Mouse (Mus musculus): ENCODE results near the gene Tcf25. TPM values are rescaled to one million over a fixed set of nuclear protein-coding genes. Genes with fewer than 3 reads are reported as not detected.

Gene Tcf25
- polyA plus RNA-seq, 1 experiment from 2014 or later, result 54.9 TPM

- WGBS (ENCODE audit: insufficient replicate concordance), result 87% methylated on average over 9 of the region's 9 CpGs
- TF ChIP-seq EP300 (IDR thresholded peaks at IDR 0.05; ENCODE audit: low read depth), result no peak
- TF ChIP-seq CTCF (IDR thresholded peaks at IDR 0.05; ENCODE audit: low read depth), result no peak
- H3K4me1 ChIP-seq (ENCODE audit: insufficient read depth), result peaks cover 2% of the 10 kb centered on the region; the same call in 1 of the 2 replicates
- H3K4me3 ChIP-seq (ENCODE audit: low read depth, low read length), result no peak overlapping the region
- no peak overlapping the region for H3K4me2 ChIP-seq (ENCODE audit: low read depth, low read length)
- no peaks in the 10 kb centered on the region for H3K9me3 ChIP-seq (ENCODE audit: low read length)
- H3K27me3 ChIP-seq (ENCODE audit: insufficient read depth, low read length), result peaks cover 5% of the 10 kb centered on the region; the same call in 1 of the 2 replicates
- DNase-seq (no peak), ATAC-seq (no peak)
- no peak overlapping the region for H3K27ac ChIP-seq (ENCODE audit: low read depth)
- peaks cover 53% of the 10 kb centered on the region for H3K36me3 ChIP-seq (replicated peaks; ENCODE audit: insufficient read depth, low read length)
- no peak overlapping the region for H3K9ac ChIP-seq (replicated peaks)
Measured at GRCm38 (mm10) chr8:123401936-123402335, 28.4 kb downstream of the Tcf25 start.

DNA sequence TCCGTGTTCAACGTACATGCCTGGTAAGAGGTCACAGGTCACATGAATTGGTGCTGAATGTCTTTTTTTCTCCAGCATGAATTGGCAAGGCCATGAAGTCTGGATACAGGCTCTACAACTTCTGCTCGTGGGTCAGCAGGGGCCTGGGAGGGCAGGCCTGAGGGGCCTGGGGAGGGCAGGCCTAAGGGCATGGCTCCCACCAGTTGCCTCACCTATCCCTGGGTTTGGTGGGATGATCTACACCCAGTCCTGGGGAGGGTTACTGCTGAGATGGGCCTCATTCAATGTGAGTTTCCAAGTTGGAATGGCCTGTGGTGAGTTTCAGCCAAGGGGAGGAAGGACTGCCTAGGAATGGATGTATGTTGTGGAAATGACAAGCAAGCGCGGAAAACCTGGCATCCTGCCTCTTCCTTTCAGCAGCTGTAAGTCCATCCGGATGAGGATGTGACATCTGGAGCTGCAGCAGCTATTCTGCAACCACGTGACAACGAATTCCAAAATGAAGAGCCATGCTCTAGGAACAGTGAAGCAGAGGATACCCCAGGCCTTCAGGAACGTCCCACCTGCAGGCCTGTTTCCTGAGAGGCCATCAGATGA is 29.3 kb downstream of the Tcf25 start:
- H3K9ac ChIP-seq (replicated peaks), result no peak overlapping the region

GRCm38 (mm10) chr8:123404521-123404920 is 31.0 kb downstream of the Tcf25 start:
- ATAC-seq, result no peak
- peaks cover 13% of the 10 kb centered on the region; the same call in 1 of the 2 replicates for H3K27me3 ChIP-seq (ENCODE audit: insufficient read depth, low read length)
- no peak overlapping the region for H3K27ac ChIP-seq (ENCODE audit: low read depth)
- WGBS (ENCODE audit: insufficient replicate concordance), result 59% methylated on average over 8 of the region's 8 CpGs
- H3K4me3 ChIP-seq (ENCODE audit: low read depth, low read length), result no peak overlapping the region
- H3K9me3 ChIP-seq (ENCODE audit: low read length), result no peaks in the 10 kb centered on the region
- no peak for DNase-seq
- peaks cover 16% of the 10 kb centered on the region for H3K4me1 ChIP-seq (ENCODE audit: insufficient read depth)
- no peak overlapping the region for H3K9ac ChIP-seq (replicated peaks)
- TF ChIP-seq CTCF (IDR thresholded peaks at IDR 0.05; ENCODE audit: low read depth), result no peak
- no peak for TF ChIP-seq EP300 (IDR thresholded peaks at IDR 0.05; ENCODE audit: low read depth)
- no peak overlapping the region for H3K4me2 ChIP-seq (ENCODE audit: low read depth, low read length)
- peaks cover 31% of the 10 kb centered on the region for H3K36me3 ChIP-seq (replicated peaks; ENCODE audit: insufficient read depth, low read length)

More for the DNA sequence above, 29.3 kb downstream of the Tcf25 start:
- H3K36me3 ChIP-seq (replicated peaks; ENCODE audit: insufficient read depth, low read length), result peaks cover 47% of the 10 kb centered on the region
- no peak overlapping the region for H3K4me3 ChIP-seq (ENCODE audit: low read depth, low read length)
- H3K4me1 ChIP-seq (ENCODE audit: insufficient read depth), result peaks cover 7% of the 10 kb centered on the region
- H3K27me3 ChIP-seq (ENCODE audit: insufficient read depth, low read length), result peaks cover 5% of the 10 kb centered on the region; the same call in 1 of the 2 replicates
- H3K9me3 ChIP-seq (ENCODE audit: low read length), result no peaks in the 10 kb centered on the region
- TF ChIP-seq EP300 (IDR thresholded peaks at IDR 0.05; ENCODE audit: low read depth) (no peak), CTCF (IDR thresholded peaks at IDR 0.05; ENCODE audit: low read depth) (no peak)
- H3K4me2 ChIP-seq (ENCODE audit: low read depth, low read length), result no peak overlapping the region
- WGBS (ENCODE audit: insufficient replicate concordance), result 84% methylated on average over 9 of the region's 9 CpGs
- ATAC-seq, result no peak
- H3K27ac ChIP-seq (ENCODE audit: low read depth), result no peak overlapping the region
- DNase-seq, result no peak

DNA sequence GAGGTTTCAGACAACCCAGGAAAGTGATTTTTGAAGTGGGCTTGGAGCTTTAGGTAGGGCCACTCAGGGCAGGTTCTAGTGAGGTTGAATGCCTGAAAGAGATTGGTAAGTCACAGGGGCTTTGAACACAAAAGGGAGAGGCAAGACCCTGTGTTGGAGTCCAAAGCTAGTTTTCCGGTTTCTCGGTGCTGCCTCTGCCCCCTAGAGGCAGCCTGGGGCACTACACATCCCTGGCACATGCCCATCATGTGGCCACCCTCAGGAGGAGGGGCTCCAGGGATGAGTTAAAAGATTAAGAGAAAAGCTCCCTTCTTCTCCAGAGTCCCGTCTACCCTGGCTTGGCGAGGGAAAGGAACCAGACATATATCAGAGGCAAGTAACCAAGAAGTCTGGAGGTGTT is 33.2 kb downstream of the Tcf25 start, which contains the start of gene Mc1r:
TSS of gene Mc1r (plus strand) at position 322 of the 400 bp plus-strand sequence.
- H3K27ac ChIP-seq (ENCODE audit: low read depth), result no peak within 1 kb of the TSS
- peaks cover 36% of the 10 kb centered on the region for H3K4me1 ChIP-seq (ENCODE audit: insufficient read depth)
- 9% methylated on average over 4 of the region's 4 CpGs for WGBS (ENCODE audit: insufficient replicate concordance)
- peak within 1 kb of the TSS; percentile 33; the same call in 1 of the 2 replicates for H3K4me2 ChIP-seq (ENCODE audit: low read depth, low read length)
- no peaks in the 10 kb centered on the region for H3K9me3 ChIP-seq (ENCODE audit: low read length)
- TF ChIP-seq EP300 (IDR thresholded peaks at IDR 0.05; ENCODE audit: low read depth), result no peak
- TF ChIP-seq CTCF (IDR thresholded peaks at IDR 0.05; ENCODE audit: low read depth), result peak; percentile 88
- H3K4me3 ChIP-seq (ENCODE audit: low read depth, low read length), result no peak within 1 kb of the TSS
- ATAC-seq (peak; percentile 51), DNase-seq (peak; percentile 76)
- peaks cover 35% of the 10 kb centered on the region for H3K27me3 ChIP-seq (ENCODE audit: insufficient read depth, low read length)
- peaks cover 13% of the 10 kb centered on the region for H3K36me3 ChIP-seq (replicated peaks; ENCODE audit: insufficient read depth, low read length)
- no peak within 1 kb of the TSS for H3K9ac ChIP-seq (replicated peaks)

DNA sequence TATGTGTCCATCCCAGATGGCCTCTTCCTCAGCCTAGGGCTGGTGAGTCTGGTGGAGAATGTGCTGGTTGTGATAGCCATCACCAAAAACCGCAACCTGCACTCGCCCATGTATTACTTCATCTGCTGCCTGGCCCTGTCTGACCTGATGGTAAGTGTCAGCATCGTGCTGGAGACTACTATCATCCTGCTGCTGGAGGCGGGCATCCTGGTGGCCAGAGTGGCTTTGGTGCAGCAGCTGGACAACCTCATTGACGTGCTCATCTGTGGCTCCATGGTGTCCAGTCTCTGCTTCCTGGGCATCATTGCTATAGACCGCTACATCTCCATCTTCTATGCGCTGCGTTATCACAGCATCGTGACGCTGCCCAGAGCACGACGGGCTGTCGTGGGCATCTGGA is 34.1 kb downstream of the Tcf25 start:
- Histone ChIP-seq H3K4me1 (ENCODE audit: insufficient read depth) (peaks cover 43% of the 10 kb centered on the region), H3K36me3 (replicated peaks; ENCODE audit: insufficient read depth, low read length) (peaks cover 6% of the 10 kb centered on the region), H3K4me3 (ENCODE audit: low read depth, low read length) (no peak overlapping the region), H3K27ac (ENCODE audit: low read depth) (no peak overlapping the region), H3K4me2 (ENCODE audit: low read depth, low read length) (no peak overlapping the region), H3K9me3 (ENCODE audit: low read length) (no peaks in the 10 kb centered on the region), H3K9ac (replicated peaks) (no peak overlapping the region), H3K27me3 (ENCODE audit: insufficient read depth, low read length) (peaks cover 44% of the 10 kb centered on the region)
- ATAC-seq (no peak), DNase-seq (no peak)
- TF ChIP-seq CTCF (IDR thresholded peaks at IDR 0.05; ENCODE audit: low read depth) (no peak), EP300 (IDR thresholded peaks at IDR 0.05; ENCODE audit: low read depth) (no peak)
- 79% methylated on average over 13 of the region's 13 CpGs for WGBS (ENCODE audit: insufficient replicate concordance)

- no peaks in the 10 kb centered on the region for H3K36me3 ChIP-seq (replicated peaks; ENCODE audit: insufficient read depth, low read length)
- DNase-seq, result peak; percentile 71
- H3K9ac ChIP-seq (replicated peaks), result no peak overlapping the region
- no peak overlapping the region for H3K4me3 ChIP-seq (ENCODE audit: low read depth, low read length)
- peak; percentile 79 for TF ChIP-seq EP300 (IDR thresholded peaks at IDR 0.05; ENCODE audit: low read depth)
- no peak for TF ChIP-seq CTCF (IDR thresholded peaks at IDR 0.05; ENCODE audit: low read depth)
- peak; percentile 71 for ATAC-seq
- H3K4me2 ChIP-seq (ENCODE audit: low read depth, low read length), result peak overlapping the region; percentile 35
- peaks cover 54% of the 10 kb centered on the region for H3K27me3 ChIP-seq (ENCODE audit: insufficient read depth, low read length)
- peaks cover 43% of the 10 kb centered on the region for H3K4me1 ChIP-seq (ENCODE audit: insufficient read depth)
- H3K9me3 ChIP-seq (ENCODE audit: low read length), result no peaks in the 10 kb centered on the region
- 35% methylated on average over 9 of the region's 9 CpGs for WGBS (ENCODE audit: insufficient replicate concordance)
- H3K27ac ChIP-seq (ENCODE audit: low read depth), result no peak overlapping the region
Measured at GRCm38 (mm10) chr8:123408586-123409544, 35.3 kb downstream of the Tcf25 start.
